In the genomic region with DNA sequence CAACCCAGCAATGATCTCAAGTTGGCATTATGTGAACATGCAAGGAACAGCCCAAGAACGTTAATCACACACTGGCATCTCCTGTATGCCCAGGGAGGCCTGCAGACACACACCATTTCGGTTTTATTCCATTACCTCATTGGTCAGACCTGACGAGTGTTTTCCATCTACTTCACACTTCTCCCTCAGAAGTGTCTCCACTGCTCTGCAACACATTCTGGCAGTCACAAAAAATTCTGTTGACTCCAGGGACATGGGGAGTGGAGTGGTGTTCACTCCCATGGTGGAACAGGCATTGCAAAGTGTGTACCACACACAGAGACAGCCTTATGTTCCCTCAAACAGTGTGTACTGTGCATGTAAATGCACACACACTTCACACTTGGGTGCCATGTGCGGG, we compare ENCODE assay signal across 25 mouse cellular contexts. TPM values are rescaled to one million over a fixed set of nuclear protein-coding genes. Genes with fewer than 3 reads are reported as not detected.
DNase-seq lines count a peak whose midpoint lies in the region; ATAC-seq and TF ChIP-seq lines count a peak whose summit lies in the region.
"Had no signal": no experiment of that assay in that cellular context is flagged by ENCODE, and none has a peak within 500 bp of the region (broad histone marks: within the 10 kb centered on the region; RNA-seq: fewer than 3 reads in every experiment).

No protein-coding gene starts in this region.

- intact Hi-C loops in heart, postnatal 25 days (cut with DNase I): no loop called here

- peaks cover 3 to 6% of the 10 kb centered on the region in 2 experiments; a peak in 2 of 4 replicates for H3K4me1 ChIP-seq in heart, embryonic 14.5 days (ENCODE audit: control insufficient read depth in 2 of 2, insufficient read depth in 2 of 2, low read length in 2 of 2)
- H3K4me1 ChIP-seq in CH12.LX (ENCODE audit: control insufficient read depth in 1 of 2, insufficient read depth in 2 of 2): peaks cover 7 to 12% of the 10 kb centered on the region in 2 experiments; a peak in 2 of 4 replicates
- peaks cover 15% of the 10 kb centered on the region for H3K4me1 ChIP-seq in limb, embryonic 14.5 days (ENCODE audit: control insufficient read depth, insufficient read depth, low read length)
- H3K4me1 ChIP-seq in liver, postnatal 0 days (ENCODE audit: insufficient read depth): peaks cover 10% of the 10 kb centered on the region; the same call in 1 of the 2 replicates
- H3K4me1 ChIP-seq: neural tube, embryonic 12.5 days had no signal

- no peak for TF ChIP-seq RAD21 in CH12.LX (IDR thresholded peaks at IDR 0.05; ENCODE audit: low read depth, low read length)

- H3K27ac ChIP-seq in heart, embryonic 14.5 days (replicated peaks in 1 of 2; ENCODE audit: control insufficient read depth in 1 of 2, insufficient read depth in 1 of 2, low read depth in 2 of 2, low read length in 2 of 2): peak overlapping the region; percentile 1 to 5; a peak in 1 of 4 replicates
- H3K27ac ChIP-seq in CH12.LX (ENCODE audit: insufficient read depth, low read depth): no peak overlapping the region
- H3K27ac ChIP-seq in limb, embryonic 14.5 days (replicated peaks; ENCODE audit: low read depth, low read length): peak overlapping the region; percentile 3; the same call in 1 of the 2 replicates
- H3K27ac ChIP-seq in liver, postnatal 0 days (ENCODE audit: low read depth): no peak overlapping the region
- H3K27ac ChIP-seq: forebrain, embryonic 13.5 days; hindbrain, embryonic 13.5 days; macrophage; midbrain, embryonic 15.5 days; neural tube, embryonic 12.5 days had no signal

- no peak for TF ChIP-seq CTCF in CH12.LX (conservative IDR thresholded peaks at IDR 0.05 in 1 of 2, IDR thresholded peaks at IDR 0.05 in 1 of 2; ENCODE audit: low read depth in 2 of 2, low read length in 2 of 2)
- TF ChIP-seq CTCF in liver, postnatal 0 days (IDR thresholded peaks at IDR 0.05; ENCODE audit: low read depth): no peak

- no peak for TF ChIP-seq POLR2A in CH12.LX (IDR thresholded peaks at IDR 0.05; ENCODE audit: low read depth, low read length)
- no peak for TF ChIP-seq POLR2A in limb, embryonic 14.5 days (IDR thresholded peaks at IDR 0.05; ENCODE audit: borderline replicate concordance, extremely low read depth, insufficient read depth, insufficient read length)

- in situ Hi-C loops in CH12.LX (cut with MboI; ENCODE audit: low pct_ligation_motif_present, low pct_unique_long_range_greater_than_20kb, low sequenced_read_pairs): no loop called here

- H3K9me3 ChIP-seq in heart, embryonic 14.5 days (ENCODE audit: control insufficient read depth, low read length): no peaks in the 10 kb centered on the region
- no peaks in the 10 kb centered on the region for H3K9me3 ChIP-seq in CH12.LX (replicated peaks; ENCODE audit: low read length)
- no peaks in the 10 kb centered on the region for H3K9me3 ChIP-seq in limb, embryonic 14.5 days (ENCODE audit: control insufficient read depth, low read length)
- no peaks in the 10 kb centered on the region for H3K9me3 ChIP-seq in liver, postnatal 0 days (ENCODE audit: low read length)
- H3K9me3 ChIP-seq: embryonic facial prominence, embryonic 13.5 days; forebrain, embryonic 13.5 days; hindbrain, embryonic 13.5 days; midbrain, embryonic 15.5 days; neural tube, embryonic 12.5 days had no signal

- no peak overlapping the region for H3K4me2 ChIP-seq in heart, embryonic 14.5 days (ENCODE audit: low read length)
- no peak overlapping the region for H3K4me2 ChIP-seq in CH12.LX (ENCODE audit: insufficient read depth, low read depth, poor library complexity, severe bottlenecking)
- no peak overlapping the region for H3K4me2 ChIP-seq in limb, embryonic 14.5 days (replicated peaks; ENCODE audit: low read depth, low read length, severe bottlenecking)
- no peak overlapping the region for H3K4me2 ChIP-seq in liver, postnatal 0 days (ENCODE audit: low read depth, low read length)
- H3K4me2 ChIP-seq: forebrain, embryonic 13.5 days; hindbrain, embryonic 13.5 days; midbrain, embryonic 15.5 days; neural tube, embryonic 12.5 days had no signal

- peak; percentile 47; the same call in 1 of the 2 replicates for ATAC-seq in heart, embryonic 14.5 days (ENCODE audit: insufficient number of reproducible peaks, insufficient read depth, low FRiP score, low read depth)
- ATAC-seq in limb, embryonic 14.5 days (ENCODE audit: low FRiP score, low read depth): no peak; the same call in 1 of the 2 replicates
- no peak for ATAC-seq in liver, postnatal 0 days
- ATAC-seq: forebrain, embryonic 13.5 days; inflammation-experienced regulatory T-cells, adult 6 months; midbrain, embryonic 15.5 days had no signal

- no peaks in the 10 kb centered on the region for H3K79me2 ChIP-seq in CH12.LX (replicated peaks; ENCODE audit: control insufficient read depth, extremely low read depth, insufficient read depth, poor library complexity, severe bottlenecking)

- TF ChIP-seq EP300 in CH12.LX (IDR thresholded peaks at IDR 0.05; ENCODE audit: low read length): no peak
- TF ChIP-seq EP300 in liver, postnatal 0 days (IDR thresholded peaks at IDR 0.05; ENCODE audit: low read depth): no peak

- WGBS in heart, embryonic 14.5 days: 39% methylated on average over 4 of the region's 4 CpGs
- 55% methylated on average over 4 of the region's 4 CpGs for WGBS in limb, embryonic 14.5 days
- 76% methylated on average over 4 of the region's 4 CpGs for WGBS in liver, postnatal 0 days (ENCODE audit: insufficient replicate concordance)

- no peak overlapping the region for H3K9ac ChIP-seq in heart, embryonic 14.5 days (ENCODE audit: low read length)
- H3K9ac ChIP-seq in CH12.LX (ENCODE audit: insufficient read depth, low read depth): no peak overlapping the region
- no peak overlapping the region for H3K9ac ChIP-seq in limb, embryonic 14.5 days (ENCODE audit: low read depth, low read length, severe bottlenecking)
- H3K9ac ChIP-seq in liver, postnatal 0 days (replicated peaks): no peak overlapping the region
- H3K9ac ChIP-seq: embryonic facial prominence, embryonic 13.5 days; forebrain, embryonic 13.5 days; hindbrain, embryonic 13.5 days; midbrain, embryonic 15.5 days; neural tube, embryonic 12.5 days had no signal

- H3K4me3 ChIP-seq in heart, embryonic 14.5 days (ENCODE audit: control insufficient read depth in 1 of 2, insufficient read depth in 1 of 2, low read depth in 1 of 2, low read length in 2 of 2): no peak overlapping the region
- no peak overlapping the region for H3K4me3 ChIP-seq in CH12.LX (replicated peaks in 1 of 3; ENCODE audit: low read depth in 2 of 3, low read length in 2 of 3, poor library complexity in 1 of 3)
- H3K4me3 ChIP-seq in limb, embryonic 14.5 days (replicated peaks; ENCODE audit: low read length): no peak overlapping the region
- H3K4me3 ChIP-seq in liver, postnatal 0 days (ENCODE audit: low read depth, low read length): no peak overlapping the region
- H3K4me3 ChIP-seq: embryonic facial prominence, embryonic 13.5 days; erythroblast, embryonic 14.5 days; forebrain, embryonic 13.5 days; hindbrain, embryonic 13.5 days; midbrain, embryonic 15.5 days; neural tube, embryonic 12.5 days had no signal

- no peaks in the 10 kb centered on the region for H3K36me3 ChIP-seq in heart, embryonic 14.5 days (ENCODE audit: control insufficient read depth, insufficient read depth, low read length)
- H3K36me3 ChIP-seq in CH12.LX (replicated peaks in 1 of 2; ENCODE audit: control insufficient read depth in 1 of 2, insufficient read depth in 1 of 2, low read length in 1 of 2): no peaks in the 10 kb centered on the region
- H3K36me3 ChIP-seq in limb, embryonic 14.5 days (ENCODE audit: control insufficient read depth, insufficient read depth, low read length): no peaks in the 10 kb centered on the region
- no peaks in the 10 kb centered on the region for H3K36me3 ChIP-seq in liver, postnatal 0 days (replicated peaks; ENCODE audit: insufficient read depth, low read length)
- H3K36me3 ChIP-seq: embryonic facial prominence, embryonic 13.5 days; hindbrain, embryonic 13.5 days; midbrain, embryonic 15.5 days; neural tube, embryonic 12.5 days had no signal

- DNase-seq in heart, postnatal 25 days (ENCODE audit: low spot score): no peak
- peak; percentile 13 for DNase-seq in CH12.LX (ENCODE audit: extremely low read depth)
- peak; percentile 32 for DNase-seq in limb, embryonic 14.5 days (ENCODE audit: low spot score)
- DNase-seq in lung, postnatal 14 days: peak; percentile 33
- DNase-seq in liver, postnatal 0 days: no peak
- no peak for DNase-seq in right cerebral cortex, postnatal 36 days (ENCODE audit: low spot score in 2 of 2)
- DNase-seq: adrenal gland, adult 2 months; cerebellum, adult 2 months; cerebellum, postnatal 25 days; embryo, embryonic 11 days; heart, postnatal 10 days; kidney, adult 8-10 months; kidney, postnatal 25 days; layer of hippocampus, postnatal 36 days; right cerebral cortex, postnatal 4 days; thymus, postnatal 25 days had no signal

- no peaks in the 10 kb centered on the region for H3K27me3 ChIP-seq in heart, embryonic 14.5 days (ENCODE audit: control insufficient read depth, insufficient read depth, low read length)
- H3K27me3 ChIP-seq in CH12.LX (replicated peaks): no peaks in the 10 kb centered on the region
- H3K27me3 ChIP-seq in limb, embryonic 14.5 days (ENCODE audit: control insufficient read depth, insufficient read depth, low read length): no peaks in the 10 kb centered on the region
- no peaks in the 10 kb centered on the region for H3K27me3 ChIP-seq in liver, postnatal 0 days (ENCODE audit: insufficient read depth, low read length)
- H3K27me3 ChIP-seq: embryonic facial prominence, embryonic 13.5 days; forebrain, embryonic 13.5 days; hindbrain, embryonic 13.5 days; midbrain, embryonic 15.5 days; neural tube, embryonic 12.5 days had no signal

- dilution Hi-C loops in CH12.LX (cut with MboI; ENCODE audit: extremely low pct_ligation_motif_present, extremely low pct_unique_long_range_greater_than_20kb, low sequenced_read_pairs): no loop called here

TF ChIP-seq in CH12.LX, 34 proteins besides CTCF, POLR2A, EP300 and RAD21 (continues in another document):
- TF ChIP-seq ZC3H11A (IDR thresholded peaks at IDR 0.05; ENCODE audit: low read depth, low read length): no peak
- no peak for TF ChIP-seq MYC (IDR thresholded peaks at IDR 0.05; ENCODE audit: low read depth, low read length)
- TF ChIP-seq POLR2AphosphoS2 (IDR thresholded peaks at IDR 0.05; ENCODE audit: low read depth, low read length): no peak
- no peak for TF ChIP-seq NRF1 (IDR thresholded peaks at IDR 0.05; ENCODE audit: low read depth, low read length)
- peak; percentile 32; the same call in 1 of the 2 replicates for TF ChIP-seq JUND (conservative IDR thresholded peaks at IDR 0.05; ENCODE audit: low read depth, low read length)

RNA-seq across cellular contexts. Expression of a gene that starts 40.2 kb away (rescaled TPM):
- 6.3 and 7.5 TPM in 2 replicates for polyA plus RNA-seq in heart, embryonic 14.5 days (2014; fragmentation: Nextera tagmentation; extraction: Ambion mirVana)
- total RNA-seq in heart, postnatal 25 days (2021): 10 to 100 TPM in 1 of 2 experiments, 1 to 10 TPM in 1; 9.1 to 10.6 TPM
- total RNA-seq in CH12.LX (2012; rRNA removed): 1.1 and 1.8 TPM in 2 replicates
- 5.7 and 7.2 TPM in 2 replicates for total RNA-seq in CH12.LX (2014; rRNA removed)
- 9.4 and 11.0 TPM in 2 replicates for polyA plus RNA-seq in CH12.LX (2012; ENCODE audit: insufficient read length, low read depth)
- 18.7 and 21.4 TPM in 2 replicates for polyA plus RNA-seq in limb, embryonic 14.5 days (2012; rRNA removed)
- 33.9 and 42.8 TPM in 2 replicates for polyA plus RNA-seq in limb, embryonic 14.5 days (2014; fragmentation: Nextera tagmentation; extraction: Ambion mirVana)
- 5.9 and 6.5 TPM in 2 replicates for polyA plus RNA-seq in liver, postnatal 0 days (2015; fragmentation: Nextera tagmentation; extraction: Ambion mirVana)

Comparison
In these comparisons a context has a peak if more than half of its experiments do, and no peak if none do; other contexts are left out.
1. H3K27ac ChIP-seq: peak in heart, embryonic 14.5 days (2 of 2) and limb, embryonic 14.5 days (single experiment); none in CH12.LX (single experiment) and liver, postnatal 0 days (single experiment).
2. DNase-seq: peak in CH12.LX (single experiment), limb, embryonic 14.5 days (single experiment) and lung, postnatal 14 days (single experiment); none in heart, postnatal 25 days (single experiment), liver, postnatal 0 days (single experiment) and right cerebral cortex, postnatal 36 days (0 of 2).